Mouse (Mus musculus): ENCODE data around the gene Cxcr4. TPM values are rescaled to one million over a fixed set of nuclear protein-coding genes. Genes with fewer than 3 reads are reported as not detected.

Gene Cxcr4
- polyA plus RNA-seq, 1 experiment: 4.3 TPM

DNA sequence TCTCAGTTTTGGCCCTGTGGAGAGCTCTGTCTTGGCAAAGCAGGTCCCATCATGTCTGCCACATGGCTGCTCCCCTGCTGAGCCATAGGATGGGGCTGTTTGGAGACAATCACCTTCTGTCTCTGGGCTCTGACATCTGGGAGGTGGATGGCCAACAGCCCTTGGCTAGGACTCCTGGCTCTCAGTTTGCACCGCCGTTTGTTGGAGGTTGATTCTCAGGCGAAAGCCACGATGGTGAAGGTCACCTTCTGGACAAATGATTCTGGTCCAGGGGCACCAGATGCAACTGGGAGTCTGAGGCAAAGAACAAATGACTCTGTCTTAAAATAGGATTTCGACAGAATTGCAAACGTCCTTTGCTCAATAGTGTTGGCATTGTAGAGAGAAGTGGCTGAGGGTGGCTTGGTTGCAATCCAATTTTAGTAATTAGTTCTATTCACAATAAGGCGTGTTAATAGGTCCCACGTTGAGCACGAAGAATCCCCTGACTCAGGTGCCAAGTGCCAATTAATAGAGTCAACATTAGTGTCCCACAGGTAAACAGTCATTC is 30.7 kb downstream of the Cxcr4 start:
- 4% methylated on average over 9 of the region's 9 CpGs for WGBS
- DNase-seq: peak; percentile 10 to 24
- no peak overlapping the region for H3K27ac ChIP-seq (ENCODE audit: insufficient read depth, low read length)
- peaks cover 2% of the 10 kb centered on the region; the same call in 1 of the 2 replicates for H3K27me3 ChIP-seq (ENCODE audit: control insufficient read depth, insufficient read depth, low read length)
- H3K4me3 ChIP-seq (replicated peaks; ENCODE audit: insufficient read depth, low read depth, low read length): no peak overlapping the region
- H3K4me1 ChIP-seq (ENCODE audit: control insufficient read depth, insufficient read depth, low read length): no peaks in the 10 kb centered on the region; the same call in 1 of the 2 replicates
- TF ChIP-seq POLR2A (IDR thresholded peaks at IDR 0.05; ENCODE audit: borderline replicate concordance, insufficient read depth, low read length) (no peak), CTCF (IDR thresholded peaks at IDR 0.05; ENCODE audit: borderline replicate concordance, insufficient read depth, low read depth, low read length) (no peak)

GRCm38 (mm10) chr1:128560452-128561324 is 31.4 kb downstream of the Cxcr4 start:
- no peak for DNase-seq
- no peak overlapping the region for H3K4me3 ChIP-seq (replicated peaks; ENCODE audit: insufficient read depth, low read depth, low read length)
- no peak overlapping the region for H3K27ac ChIP-seq (ENCODE audit: insufficient read depth, low read length)
- 10% methylated on average over 14 of the region's 14 CpGs for WGBS
- peaks cover 2% of the 10 kb centered on the region; the same call in 1 of the 2 replicates for H3K27me3 ChIP-seq (ENCODE audit: control insufficient read depth, insufficient read depth, low read length)
- H3K4me1 ChIP-seq (ENCODE audit: control insufficient read depth, insufficient read depth, low read length): no peaks in the 10 kb centered on the region; the same call in 1 of the 2 replicates
- TF ChIP-seq POLR2A (IDR thresholded peaks at IDR 0.05; ENCODE audit: borderline replicate concordance, insufficient read depth, low read length) (no peak), CTCF (IDR thresholded peaks at IDR 0.05; ENCODE audit: borderline replicate concordance, insufficient read depth, low read depth, low read length) (no peak)

- TF ChIP-seq POLR2A (IDR thresholded peaks at IDR 0.05; ENCODE audit: borderline replicate concordance, insufficient read depth, low read length) (no peak), CTCF (IDR thresholded peaks at IDR 0.05; ENCODE audit: borderline replicate concordance, insufficient read depth, low read depth, low read length) (no peak)
- WGBS: 31% methylated on average over 4 of the region's 4 CpGs
Measured at GRCm38 (mm10) chr1:128557953-128558352, 34.1 kb downstream of the Cxcr4 start.

GRCm38 (mm10) chr1:128552545-128552944 is 39.5 kb downstream of the Cxcr4 start:
- H3K4me1 ChIP-seq (ENCODE audit: control insufficient read depth, insufficient read depth, low read length): no peaks in the 10 kb centered on the region
- H3K27me3 ChIP-seq (ENCODE audit: control insufficient read depth, insufficient read depth, low read length): no peaks in the 10 kb centered on the region
- TF ChIP-seq CTCF (IDR thresholded peaks at IDR 0.05; ENCODE audit: borderline replicate concordance, insufficient read depth, low read depth, low read length): no peak
- TF ChIP-seq POLR2A (IDR thresholded peaks at IDR 0.05; ENCODE audit: borderline replicate concordance, insufficient read depth, low read length): no peak
- H3K27ac ChIP-seq (ENCODE audit: insufficient read depth, low read length): no peak overlapping the region
- H3K4me3 ChIP-seq (replicated peaks; ENCODE audit: insufficient read depth, low read depth, low read length): no peak overlapping the region
- DNase-seq: no peak

More at GRCm38 (mm10) chr1:128557953-128558352, 34.1 kb downstream of the Cxcr4 start:
- Histone ChIP-seq H3K4me1 (ENCODE audit: control insufficient read depth, insufficient read depth, low read length) (no peaks in the 10 kb centered on the region; the same call in 1 of the 2 replicates), H3K27ac (ENCODE audit: insufficient read depth, low read length) (no peak overlapping the region), H3K4me3 (replicated peaks; ENCODE audit: insufficient read depth, low read depth, low read length) (no peak overlapping the region), H3K27me3 (ENCODE audit: control insufficient read depth, insufficient read depth, low read length) (peaks cover under 1% of the 10 kb centered on the region; the same call in 1 of the 2 replicates)
- no peak for DNase-seq

DNA sequence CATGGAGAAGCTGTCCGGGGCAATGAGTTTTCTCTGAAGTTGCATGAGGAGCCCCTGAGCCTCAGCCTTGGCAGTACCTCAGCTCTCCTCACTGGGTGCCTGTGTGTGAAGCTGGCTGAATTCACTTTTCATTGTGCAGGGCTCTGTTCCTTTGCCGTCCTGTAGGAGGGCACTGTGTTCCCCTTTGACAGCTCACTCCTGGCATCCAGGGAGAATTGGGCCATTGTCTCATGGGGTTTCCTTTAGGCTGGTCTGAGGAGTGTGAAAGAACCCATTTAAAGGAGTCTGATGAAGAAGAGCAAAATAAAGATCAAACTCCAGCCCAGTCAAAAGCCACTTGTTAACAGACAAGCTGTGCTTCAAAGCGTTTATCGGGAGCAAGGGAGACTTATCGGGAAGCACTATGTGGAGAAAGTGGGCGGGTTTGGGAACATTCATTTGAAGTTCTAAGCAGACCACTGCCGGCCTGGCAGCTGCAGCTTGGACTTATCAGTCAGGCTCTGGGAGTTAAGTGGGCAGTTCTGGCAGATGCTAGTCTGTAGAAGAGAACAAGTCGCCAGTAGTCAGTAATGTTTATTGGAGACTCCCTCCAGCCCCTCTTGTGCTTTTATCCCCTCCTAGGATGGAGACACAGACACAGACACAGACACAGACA is 40.2 kb downstream of the Cxcr4 start:
- no peak overlapping the region for H3K27ac ChIP-seq (ENCODE audit: insufficient read depth, low read length)
- WGBS: 16% methylated on average over 8 of the region's 8 CpGs

DNA sequence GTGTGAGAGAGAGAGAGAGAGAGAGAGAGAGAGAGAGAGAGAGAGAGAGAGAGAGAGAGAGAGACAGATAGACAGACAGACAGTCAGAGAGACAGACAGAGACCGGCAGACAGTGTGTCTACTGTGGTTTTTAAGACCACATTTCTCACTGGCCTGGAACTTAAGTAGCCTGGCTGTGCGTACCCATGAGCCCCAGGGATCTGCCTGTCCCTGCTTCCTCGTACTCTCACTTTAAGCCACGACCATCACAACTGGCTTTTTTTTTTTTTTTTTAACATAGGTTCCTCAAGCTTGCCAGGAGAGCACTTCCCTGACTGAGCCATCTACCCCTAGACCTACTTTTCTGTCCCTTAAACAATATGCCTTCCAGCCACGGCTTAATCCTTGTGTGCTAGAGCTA is 42.7 kb downstream of the Cxcr4 start:
- H3K27ac ChIP-seq (ENCODE audit: insufficient read depth, low read length): no peak overlapping the region
- DNase-seq: no peak
- no peak overlapping the region for H3K4me3 ChIP-seq (replicated peaks; ENCODE audit: insufficient read depth, low read depth, low read length)
- TF ChIP-seq CTCF (IDR thresholded peaks at IDR 0.05; ENCODE audit: borderline replicate concordance, insufficient read depth, low read depth, low read length) (no peak), POLR2A (IDR thresholded peaks at IDR 0.05; ENCODE audit: borderline replicate concordance, insufficient read depth, low read length) (no peak)
- no peaks in the 10 kb centered on the region for H3K27me3 ChIP-seq (ENCODE audit: control insufficient read depth, insufficient read depth, low read length)
- no peaks in the 10 kb centered on the region for H3K4me1 ChIP-seq (ENCODE audit: control insufficient read depth, insufficient read depth, low read length)
- 69% methylated on average over 5 of the region's 5 CpGs for WGBS

More for the DNA sequence above, 40.2 kb downstream of the Cxcr4 start:
- no peak for TF ChIP-seq CTCF (IDR thresholded peaks at IDR 0.05; ENCODE audit: borderline replicate concordance, insufficient read depth, low read depth, low read length)
- no peak for TF ChIP-seq POLR2A (IDR thresholded peaks at IDR 0.05; ENCODE audit: borderline replicate concordance, insufficient read depth, low read length)
- DNase-seq: no peak
- H3K4me3 ChIP-seq (replicated peaks; ENCODE audit: insufficient read depth, low read depth, low read length): no peak overlapping the region
- H3K4me1 ChIP-seq (ENCODE audit: control insufficient read depth, insufficient read depth, low read length): no peaks in the 10 kb centered on the region
- no peaks in the 10 kb centered on the region for H3K27me3 ChIP-seq (ENCODE audit: control insufficient read depth, insufficient read depth, low read length)

- no peak overlapping the region for H3K27ac ChIP-seq (ENCODE audit: insufficient read depth, low read length)
- H3K4me3 ChIP-seq (replicated peaks; ENCODE audit: insufficient read depth, low read depth, low read length): no peak overlapping the region
- no peaks in the 10 kb centered on the region for H3K27me3 ChIP-seq (ENCODE audit: control insufficient read depth, insufficient read depth, low read length)
- 78% methylated on average over 3 of the region's 3 CpGs for WGBS
- TF ChIP-seq CTCF (IDR thresholded peaks at IDR 0.05; ENCODE audit: borderline replicate concordance, insufficient read depth, low read depth, low read length) (no peak), POLR2A (IDR thresholded peaks at IDR 0.05; ENCODE audit: borderline replicate concordance, insufficient read depth, low read length) (no peak)
- no peaks in the 10 kb centered on the region for H3K4me1 ChIP-seq (ENCODE audit: control insufficient read depth, insufficient read depth, low read length)
- no peak for DNase-seq
Measured at GRCm38 (mm10) chr1:128549007-128549406, 43.1 kb downstream of the Cxcr4 start.
